Mouse (Mus musculus) thymus, adult 18-20 months (tissue): ENCODE measurements around the gene Tmppe.

Experiments used
- DNase-seq, 2 experiments: peaks; one replicate each; pipeline ENCODE4 v3.0.0; 2022; ENCODE audit warnings: mixed read lengths in 2 of 2

The Tmppe gene

DNA sequence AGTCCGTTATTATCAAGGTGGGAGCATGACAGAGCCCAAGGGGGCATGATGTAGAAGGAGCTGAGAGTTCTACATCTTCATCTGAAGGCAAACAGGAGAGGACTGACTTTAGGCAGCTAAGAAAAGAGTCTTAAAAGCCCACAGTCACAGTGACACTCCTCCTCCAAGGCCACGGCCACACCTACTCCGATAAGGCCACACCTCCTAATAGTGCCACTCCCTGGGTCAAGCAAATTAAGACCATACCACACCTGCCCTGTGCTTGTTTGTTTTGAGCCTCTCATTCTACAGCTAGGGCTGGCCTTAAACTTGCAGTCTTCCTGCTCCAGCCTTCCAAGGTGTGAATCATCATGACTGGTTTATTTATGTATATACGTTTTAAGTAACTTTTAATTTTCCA, 5.6 kb upstream of the Tmppe start:
- no peak for DNase-seq

DNA sequence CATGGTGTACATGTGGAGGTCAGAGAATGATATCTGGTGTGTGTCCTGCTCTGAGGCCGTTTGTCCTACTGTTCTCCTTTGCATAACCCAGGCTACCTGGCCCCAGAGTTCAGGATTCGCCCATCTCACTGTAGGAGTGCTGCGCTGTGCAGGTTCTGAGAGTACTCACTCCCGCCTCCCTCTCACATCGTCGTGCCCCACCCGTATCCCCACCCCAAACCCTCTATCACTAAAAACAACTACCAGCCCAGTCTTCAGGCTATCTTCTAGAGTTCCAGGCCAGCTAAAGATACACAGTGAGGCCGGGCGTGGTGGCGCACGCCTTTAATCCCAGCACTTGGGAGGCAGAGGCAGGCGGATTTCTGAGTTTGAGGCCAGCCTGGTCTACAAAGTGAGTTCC, 1.2 kb upstream of the Tmppe start:
- DNase-seq = no peak

- DNase-seq = no peak
These were observed 337 bp upstream of the Tmppe start for GRCm38 (mm10) chr9:114400588-114400948.

DNA sequence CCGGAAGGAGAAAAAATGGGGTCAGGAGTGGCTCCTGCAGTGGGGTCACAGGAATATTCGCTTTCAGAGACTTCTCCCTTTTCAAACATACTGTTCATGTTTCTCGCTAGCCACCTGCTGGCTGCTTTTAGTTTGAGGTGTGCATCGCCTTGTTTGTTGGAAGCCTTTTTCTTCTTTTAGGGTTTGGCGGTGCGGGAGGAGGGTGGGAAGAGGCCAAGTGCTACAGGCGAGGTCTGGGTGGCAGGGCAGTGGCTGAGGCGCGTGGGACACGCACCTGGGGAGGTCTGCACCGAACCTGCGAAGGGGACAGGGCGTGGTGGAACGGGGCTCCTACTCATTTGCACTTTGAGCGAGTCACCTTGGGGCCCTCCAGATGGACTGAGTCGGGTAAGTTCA, 778 bp downstream of the Tmppe start:
- peak; percentile 30 to 63 for DNase-seq

DNA sequence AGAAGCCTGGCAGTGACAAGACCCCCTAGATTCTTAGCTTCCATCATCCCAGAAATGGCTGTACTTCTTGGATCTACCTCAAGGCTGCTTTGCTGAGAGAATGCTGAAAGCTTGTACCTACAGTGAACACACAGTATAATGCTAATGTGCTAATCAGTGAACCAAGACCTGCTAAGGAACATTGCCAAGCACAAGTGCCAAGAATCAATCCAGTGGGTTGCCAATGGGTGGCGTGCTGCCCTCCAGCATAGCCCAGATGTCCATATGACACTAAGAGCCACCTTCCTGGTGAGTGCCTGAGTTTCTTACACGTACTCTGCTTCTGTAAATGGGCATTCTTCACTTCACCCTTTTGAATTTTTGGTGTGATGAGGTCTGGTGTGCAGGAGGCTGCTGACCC, 6.8 kb downstream of the Tmppe start:
- no peak for DNase-seq

- DNase-seq = no peak
These were observed 9.5 kb downstream of the Tmppe start for GRCm38 (mm10) chr9:114410313-114410862.

DNA sequence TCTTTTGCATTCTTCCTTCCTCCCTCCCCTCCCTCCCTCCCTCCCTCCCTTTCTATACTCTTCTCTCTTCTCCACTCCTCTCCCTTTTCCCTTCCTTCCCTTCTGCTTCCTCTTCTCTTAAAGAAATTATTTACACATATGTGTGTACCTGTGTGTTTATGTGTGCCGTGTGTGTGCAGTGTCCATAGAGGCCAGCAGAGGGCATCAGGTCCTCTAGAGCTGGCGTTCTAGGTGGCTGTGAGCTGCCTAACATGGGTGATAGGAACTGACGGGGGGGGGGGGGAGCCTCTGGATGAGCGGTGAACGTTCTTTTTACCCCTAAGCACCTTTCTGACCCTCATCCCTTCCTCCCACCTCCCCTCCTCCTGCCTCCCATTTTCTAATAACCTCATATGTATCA, 10.4 kb downstream of the Tmppe start:
- no peak for DNase-seq

DNA sequence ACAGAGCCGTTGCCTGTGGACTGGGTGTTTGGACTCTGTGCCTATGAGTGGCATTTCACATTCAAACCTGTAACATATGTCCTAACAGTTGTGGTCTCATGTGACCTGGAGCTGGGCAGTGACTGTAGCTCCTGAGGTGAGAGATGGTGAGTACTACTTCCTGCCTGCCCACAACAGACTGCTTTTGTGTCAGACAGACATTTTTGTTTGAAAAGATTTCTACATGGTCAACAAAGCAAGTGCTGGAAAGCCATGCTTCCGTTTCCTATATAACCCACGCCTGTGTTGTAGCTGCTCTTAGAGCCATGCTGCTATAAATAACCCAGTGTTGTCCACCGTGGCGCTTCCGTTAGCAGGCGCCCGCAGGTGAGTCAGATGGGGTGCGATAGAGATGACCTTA, 11.5 kb downstream of the Tmppe start:
- no peak for DNase-seq

GRCm38 (mm10) chr9:114413866-114414265, 13.0 kb downstream of the Tmppe start:
- DNase-seq = no peak

DNA sequence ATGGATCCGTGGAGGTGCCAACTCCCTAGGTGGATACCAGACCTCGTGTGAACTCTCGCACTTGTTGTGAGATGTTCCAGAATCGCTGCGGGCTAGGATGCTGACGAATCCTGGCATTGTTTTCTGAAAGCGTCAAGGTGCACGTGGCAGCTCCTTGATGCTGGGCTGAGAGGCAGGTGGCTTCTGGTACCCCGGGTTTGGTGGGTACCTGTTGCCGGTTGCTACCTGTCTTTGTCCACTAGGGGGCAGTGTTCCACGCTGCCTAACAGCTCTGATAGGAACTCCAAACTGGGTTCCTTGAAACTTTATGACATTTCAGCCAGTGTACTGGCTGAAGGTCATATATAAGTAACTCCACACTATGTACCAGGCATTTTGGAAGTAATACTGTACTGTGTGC, 14.8 kb downstream of the Tmppe start:
- DNase-seq = peak; percentile 42 to 43

DNA sequence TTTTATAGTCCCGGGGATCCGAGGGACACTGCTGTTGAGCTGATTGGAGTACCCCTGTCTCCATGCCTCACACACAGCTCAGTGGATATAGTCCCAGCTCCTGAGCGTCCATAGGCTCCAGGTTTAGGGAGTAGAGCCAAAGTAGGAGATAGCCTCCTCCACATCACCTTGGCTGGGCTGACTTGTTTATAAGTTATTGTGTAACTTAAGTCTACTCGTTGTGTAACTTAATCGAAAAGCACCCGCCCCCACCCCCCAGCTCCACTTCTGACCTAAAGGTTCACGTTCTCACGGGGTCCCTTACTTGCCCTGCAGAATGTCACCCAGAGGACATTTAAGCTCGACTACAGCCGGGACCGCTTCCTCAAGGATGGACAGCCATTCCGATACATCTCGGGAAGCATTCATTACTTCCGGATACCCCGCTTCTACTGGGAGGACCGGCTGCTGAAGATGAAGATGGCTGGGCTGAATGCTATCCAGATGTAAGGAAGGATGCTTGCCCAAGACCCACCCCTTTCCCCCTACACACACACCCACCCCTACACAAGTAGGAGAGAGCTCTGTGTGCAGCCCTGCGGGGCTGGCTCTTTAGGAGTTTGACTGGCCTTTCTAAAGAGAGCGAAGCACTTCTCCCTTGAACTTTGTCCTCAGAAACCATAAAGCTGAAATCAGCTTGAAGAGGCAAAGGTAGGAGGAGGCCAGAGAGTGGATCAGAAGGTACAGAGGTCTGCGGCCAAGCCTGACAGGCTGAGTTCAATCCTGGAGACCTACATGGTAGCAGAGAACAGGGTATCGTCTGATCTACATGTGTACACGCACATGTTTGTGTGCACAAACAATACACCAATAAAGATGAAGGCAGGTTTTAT, 16.0 kb downstream of the Tmppe start:
- DNase-seq = no peak

DNA sequence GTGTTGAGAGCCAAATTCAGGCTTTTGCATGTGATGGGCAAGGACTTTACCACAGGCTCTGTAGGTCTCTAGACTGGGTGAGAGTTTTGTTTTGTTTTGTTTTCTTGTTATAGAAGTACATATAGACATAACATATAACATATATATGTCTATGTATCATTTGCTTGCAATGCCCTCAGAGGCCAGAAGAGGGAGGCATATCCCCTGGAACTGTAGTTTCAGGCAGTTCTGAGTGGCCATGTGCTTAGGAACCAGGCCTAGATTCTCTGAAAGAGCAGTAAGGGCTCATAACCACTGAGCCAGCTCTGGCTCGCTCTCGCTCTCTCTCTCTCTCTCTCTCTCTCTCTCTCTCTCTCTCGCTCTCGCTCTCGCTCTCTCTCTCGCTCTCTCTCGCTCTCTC, 17.3 kb downstream of the Tmppe start:
- peak; percentile 37 to 52 for DNase-seq

DNA sequence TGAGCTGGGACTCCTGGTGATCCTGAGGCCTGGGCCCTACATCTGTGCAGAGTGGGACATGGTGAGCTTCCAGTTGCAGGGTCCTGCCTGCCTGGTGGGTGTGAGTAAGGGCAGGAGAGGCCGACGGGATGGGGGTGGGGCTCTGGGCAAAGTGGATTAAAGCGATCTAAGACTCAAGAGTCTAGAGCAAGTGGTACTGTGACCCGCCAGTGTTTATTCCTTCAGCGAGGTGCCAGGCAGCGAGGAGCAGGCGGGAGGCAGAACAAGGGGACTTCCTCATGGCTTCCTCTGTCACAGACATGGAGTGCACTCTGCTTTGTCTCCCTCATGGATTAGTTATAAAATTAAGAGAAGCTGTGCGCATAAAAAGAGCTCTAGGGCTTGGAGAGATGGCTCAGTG, 19.5 kb downstream of the Tmppe start:
- no peak for DNase-seq

DNA sequence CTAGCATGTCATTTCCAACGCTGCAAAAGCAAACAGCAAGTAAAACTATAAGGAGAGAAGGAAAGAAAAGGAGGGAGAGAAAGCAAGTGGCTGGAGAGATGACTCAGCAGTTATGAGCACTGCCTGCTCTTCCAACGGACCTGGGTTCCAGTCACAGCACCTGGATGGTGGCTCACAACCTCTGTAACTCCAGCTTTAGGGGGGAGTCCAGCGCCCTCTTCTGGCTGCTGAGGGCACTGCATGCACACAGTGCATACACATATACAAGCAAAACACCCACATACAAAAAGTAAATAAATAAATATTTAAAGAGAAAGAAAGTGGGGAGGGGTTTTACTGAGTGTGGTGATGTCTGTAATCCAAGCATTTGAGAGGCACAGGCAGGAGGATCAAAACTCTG, 20.1 kb downstream of the Tmppe start:
- no peak for DNase-seq

DNA sequence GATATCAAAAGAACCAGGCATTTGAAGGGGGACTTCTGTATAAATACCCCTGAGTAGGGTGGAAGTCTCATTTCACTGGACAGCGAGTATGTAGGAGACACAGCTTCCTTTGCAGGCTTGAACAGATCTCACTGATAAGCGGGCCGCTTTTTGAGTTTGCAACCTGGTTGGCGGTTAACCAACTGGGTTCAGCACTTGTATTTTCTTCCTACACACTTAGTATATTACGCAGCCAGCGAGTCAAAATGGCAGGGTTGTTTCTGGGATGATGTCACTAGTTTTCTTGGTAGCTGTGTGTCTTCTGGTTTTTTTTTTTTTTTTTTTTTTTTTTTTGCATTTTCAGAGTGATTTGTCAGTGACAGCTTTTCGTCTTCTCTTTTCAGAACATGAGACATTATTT, 20.9 kb downstream of the Tmppe start:
- no peak for DNase-seq

DNA sequence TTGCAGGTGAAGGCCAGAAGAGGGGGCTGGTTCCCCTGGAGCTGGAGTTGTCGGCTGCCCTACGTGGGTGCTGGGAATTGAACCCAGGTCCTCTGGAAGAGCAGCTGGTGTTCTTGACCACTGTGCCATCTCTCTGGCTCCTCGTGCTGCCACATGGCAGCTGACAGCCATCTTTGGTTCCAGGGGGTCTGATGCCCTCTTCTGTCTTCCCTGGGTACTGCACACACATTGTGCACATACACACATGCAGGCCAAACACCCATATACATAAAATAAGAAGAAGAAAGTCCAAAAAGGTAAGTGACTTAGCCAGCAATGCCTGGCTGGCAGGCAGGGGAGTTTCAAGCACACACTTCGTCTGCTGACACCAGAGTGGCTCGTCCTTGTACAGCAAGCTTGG, 24.7 kb downstream of the Tmppe start:
- no peak for DNase-seq

GRCm38 (mm10) chr9:114426201-114426600, 25.3 kb downstream of the Tmppe start:
- no peak for DNase-seq

- DNase-seq = no peak
These were observed 26.5 kb downstream of the Tmppe start for GRCm38 (mm10) chr9:114427425-114427824.

DNA sequence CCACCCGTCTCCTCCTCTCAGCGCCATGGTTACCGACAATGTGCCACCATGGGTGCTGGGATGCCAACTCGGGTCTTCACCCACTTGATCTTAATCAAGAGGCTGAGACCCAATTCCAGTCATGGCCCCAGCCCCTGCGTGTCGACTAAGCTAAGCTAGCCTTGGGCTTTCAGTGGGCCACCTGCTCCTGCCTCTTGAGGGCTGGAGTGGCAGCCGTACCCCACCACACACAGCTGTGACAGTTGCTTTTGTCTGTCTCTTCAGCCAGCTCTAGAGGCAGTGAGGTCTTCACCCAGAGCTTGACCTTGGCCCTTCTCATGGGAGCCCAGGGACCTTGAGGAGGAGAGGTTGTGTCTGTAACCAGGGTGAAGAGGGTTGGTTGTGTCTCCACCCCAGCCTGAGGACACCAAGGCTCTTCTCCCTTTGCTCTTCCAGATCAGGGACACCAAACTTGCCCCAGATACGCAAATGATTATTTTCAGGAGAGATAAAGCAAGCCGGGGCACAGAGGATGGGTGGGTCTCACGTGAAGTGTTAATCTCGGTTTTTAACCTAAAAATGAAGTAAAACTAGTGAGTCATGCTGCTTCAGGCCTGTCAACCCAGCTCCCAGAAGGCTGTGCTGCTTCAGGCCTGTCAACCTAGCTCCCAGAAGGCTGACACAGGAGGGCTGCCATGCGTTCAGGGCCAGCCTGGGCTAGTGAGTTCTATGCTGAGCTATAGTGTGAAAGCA, 27.4 kb downstream of the Tmppe start:
- DNase-seq = no peak

- DNase-seq = no peak
These were observed 34.8 kb downstream of the Tmppe start for GRCm38 (mm10) chr9:114435668-114436067.

GRCm38 (mm10) chr9:114440548-114440947, 39.6 kb downstream of the Tmppe start:
- peak; percentile 34 to 66 for DNase-seq

- DNase-seq = no peak
These were observed 41.3 kb downstream of the Tmppe start for GRCm38 (mm10) chr9:114442225-114442624.

GRCm38 (mm10) chr9:114442893-114443292, 42.0 kb downstream of the Tmppe start:
- DNase-seq = peak in 1 of 2 experiments; percentile 27

DNA sequence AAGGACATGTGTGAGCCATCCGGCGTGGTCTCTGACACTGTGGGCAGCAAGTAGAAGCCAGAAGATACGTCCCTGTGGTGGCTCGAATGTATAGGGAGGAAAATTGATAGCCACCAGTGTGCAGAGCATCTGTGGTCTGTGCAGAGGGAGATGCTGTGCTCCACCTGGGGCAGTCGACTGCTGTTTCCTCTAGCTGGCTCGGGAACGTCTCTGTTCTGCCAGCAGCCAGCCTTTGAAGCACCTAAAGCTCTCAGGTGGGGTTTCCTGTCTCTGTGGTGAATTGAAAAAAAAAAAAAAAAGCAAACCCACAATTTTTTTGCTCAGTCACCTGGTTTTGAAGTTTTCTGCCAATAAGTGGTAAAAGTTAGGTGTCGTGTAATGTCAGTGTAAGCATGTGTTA, 42.4 kb downstream of the Tmppe start:
- peak; percentile 78 to 88 for DNase-seq
